Mouse (Mus musculus) ES-E14 (cell line): ENCODE measurements around the gene Gcnt7.

Experiments
- ZC3H11A ChIP-seq: IDR thresholded peaks from 2 replicates; pipeline ENCODE4 v1.6.1; 2012; ENCODE audit warnings: low read depth, mild to moderate bottlenecking, inconsistent platforms, low read length, borderline replicate concordance
- ZNF384 ChIP-seq: IDR thresholded peaks from 2 replicates; pipeline ENCODE4 v1.6.1; 2012; ENCODE audit warnings: low read depth, low read length, inconsistent platforms

GRCm38 (mm10) chr2:172430609-172431008 is 27.8 kb downstream of the Gcnt7 start:
- no peak for TF ChIP-seq ZC3H11A
- no peak for TF ChIP-seq ZNF384
